Mouse (Mus musculus) adrenal gland, postnatal 14 days (tissue): ENCODE results near the gene Slc25a35. TPM values are rescaled to one million over a fixed set of nuclear protein-coding genes. Genes with fewer than 3 reads are reported as not detected.
A peak's percentile ranks its signal among the peaks of the same experiment; 100 is the strongest.
"Not testable (repeated sequence)": the region's sequence is repeated elsewhere in the genome, so short reads cannot be mapped to it uniquely, and the experiment has no call there.

Experiments
- DNase-seq: peaks from one replicate; pipeline ENCODE4 v3.0.0; 2021; ENCODE audit warnings: mixed read lengths
- microRNA-seq, 2 experiments: library from miRNA; unstranded; fragments of <30 nt; microRNA quantifications; one replicate each; pipeline ENCODE4 v1.2.0; 2021
- total RNA-seq: library from RNA; stranded (reverse); gene quantifications from 2 replicates; pipeline ENCODE4 v1.2.3, GENCODE M21; 2021

The Slc25a35 gene
- total RNA-seq, 1 experiment from 2014 or later: 55.8 TPM

- peak; percentile 96 for DNase-seq
Observed at GRCm38 (mm10) chr11:69008182-69009121, 40.5 kb downstream of the Slc25a35 start, which contains the start of gene Pfas. Pfas (minus strand) TSS chr11:69008460.

GRCm38 (mm10) chr11:69009508-69009907, 41.6 kb downstream of the Slc25a35 start:
- DNase-seq: no peak

GRCm38 (mm10) chr11:69010400-69011323, 42.7 kb downstream of the Slc25a35 start:
- DNase-seq: no peak

- DNase-seq: not testable (repeated sequence)
Observed at GRCm38 (mm10) chr11:69011445-69011844, 43.5 kb downstream of the Slc25a35 start.

GRCm38 (mm10) chr11:69012071-69012601, 44.2 kb downstream of the Slc25a35 start:
- peak; percentile 93 for DNase-seq

GRCm38 (mm10) chr11:69015644-69016441, 47.9 kb downstream of the Slc25a35 start, which contains the start of gene Ctc1:
Ctc1 (plus strand) TSS chr11:69015911.
- DNase-seq: peak; percentile 95

- DNase-seq: no peak
Observed at GRCm38 (mm10) chr11:69016755-69017154, 48.8 kb downstream of the Slc25a35 start.

GRCm38 (mm10) chr11:69020691-69021090, 52.8 kb downstream of the Slc25a35 start:
- DNase-seq: no peak

Small RNAs within 50 kb of the gene (microRNA-seq; reads per million reads assigned to microRNA genes)
- gene Mir3062: 0 reads per million in 2 experiments

Other genes with a start within 250 kb of the Slc25a35 start
- 67.1 and 73.2 TPM in 2 replicates for gene Ndel1, start 96.3 kb upstream of the Slc25a35 start, total RNA-seq
- gene Rnf222, start 79.6 kb upstream of the Slc25a35 start, total RNA-seq: 0.15 TPM in 1 of 2 replicates, not detected in the other
- gene Rpl26, start 66.5 kb upstream of the Slc25a35 start, total RNA-seq: 1,094 and 1,263 TPM in 2 replicates
- 0.30 and 0.45 TPM in 2 replicates for gene Odf4, start 41.0 kb upstream of the Slc25a35 start, total RNA-seq
- gene Arhgef15, start 10.7 kb upstream of the Slc25a35 start, total RNA-seq: 28.7 and 31.9 TPM in 2 replicates
- 16.3 and 24.8 TPM in 2 replicates for gene Rangrf, start 7.1 kb downstream of the Slc25a35 start, total RNA-seq
- 28.1 and 29.0 TPM in 2 replicates for gene Pfas, start 40.3 kb downstream of the Slc25a35 start, total RNA-seq
- 24.2 and 27.9 TPM in 2 replicates for gene Ctc1, start 47.8 kb downstream of the Slc25a35 start, total RNA-seq
- 17.1 and 18.8 TPM in 2 replicates for gene Aurkb, start 77.5 kb downstream of the Slc25a35 start, total RNA-seq
- 19.2 and 20.6 TPM in 2 replicates for gene Borcs6, start 91.6 kb downstream of the Slc25a35 start, total RNA-seq
- 12.0 and 12.3 TPM in 2 replicates for gene Tmem107, start 102.7 kb downstream of the Slc25a35 start, total RNA-seq
- gene Vamp2, start 120.4 kb downstream of the Slc25a35 start, total RNA-seq: 111 and 139 TPM in 2 replicates
- 116 and 118 TPM in 2 replicates for gene Per1, start 127.1 kb downstream of the Slc25a35 start, total RNA-seq
- gene Hes7, start 152.3 kb downstream of the Slc25a35 start, total RNA-seq: 0.37 TPM in 1 of 2 replicates, not detected in the other
- 0.38 and 0.41 TPM in 2 replicates for gene 9130213A22Rik, start 154.5 kb downstream of the Slc25a35 start, total RNA-seq
- 1.2 and 1.6 TPM in 2 replicates for gene Aloxe3, start 157.8 kb downstream of the Slc25a35 start, total RNA-seq
- gene Alox12b, start 188.9 kb downstream of the Slc25a35 start, total RNA-seq: not detected in 2 replicates
- gene Alox8, start 229.7 kb downstream of the Slc25a35 start, total RNA-seq: 0.19 TPM in 1 of 2 replicates, not detected in the other